Mouse (Mus musculus) MEL (cell line): ENCODE data around the gene Ddi2. TPM values are rescaled to one million over a fixed set of nuclear protein-coding genes. Genes with fewer than 3 reads are reported as not detected.

Experiments
- DNase-seq: peaks from one replicate; pipeline ENCODE4 v3.0.0; 2011; ENCODE audit warnings: low read depth, low spot score
- H3K27ac ChIP-seq: 2 replicates; pipeline ENCODE4 v1.5.1; 2012; ENCODE audit warnings: low read depth, mild to moderate bottlenecking, control low read depth, low read length, moderate library complexity; ENCODE audit not compliant: control insufficient read depth
- H3K27me3 ChIP-seq, 2 experiments: fragments of 150-350 bp in 1 of 2; sonication (generic) in 1 of 2; 2 replicates each; pipeline ENCODE4 v1.6.1; 2012; ENCODE audit warnings: low read length in 2 of 2, mild to moderate bottlenecking in 2 of 2, improper control_type of control experiment in 1 of 2, moderate library complexity in 1 of 2; ENCODE audit not compliant: insufficient read depth in 2 of 2, control insufficient read depth in 1 of 2
- H3K36me3 ChIP-seq, 2 experiments: 2 replicates each; pipeline ENCODE4 v1.6.1; 2012 to 2014; ENCODE audit warnings: low read length in 2 of 2, improper control_type of control experiment in 1 of 2, inconsistent platforms in 1 of 2, mild to moderate bottlenecking in 1 of 2; ENCODE audit not compliant: insufficient read depth in 2 of 2, control insufficient read depth in 1 of 2
- H3K4me1 ChIP-seq, 2 experiments: fragments of 150-350 bp in 1 of 2; sonication (generic) in 1 of 2; 2 replicates each; pipeline ENCODE4 v1.6.1; 2012; ENCODE audit warnings: low read length in 2 of 2, improper control_type of control experiment in 1 of 2, mild to moderate bottlenecking in 1 of 2; ENCODE audit not compliant: insufficient read depth in 2 of 2, control insufficient read depth in 1 of 2
- H3K4me3 ChIP-seq, 2 experiments: fragments of 150-350 bp in 1 of 2; sonication (generic) in 1 of 2; 2 replicates each; pipeline ENCODE4 v1.5.1; 2012; ENCODE audit warnings: low read depth in 2 of 2, low read length in 2 of 2, mild to moderate bottlenecking in 2 of 2, moderate library complexity in 2 of 2, control low read depth in 1 of 2, improper control_type of control experiment in 1 of 2; ENCODE audit not compliant: control insufficient read depth in 1 of 2, insufficient read depth in 1 of 2
- H3K79me2 ChIP-seq: 2 replicates; pipeline ENCODE4 v1.6.1; 2012; ENCODE audit warnings: mild to moderate bottlenecking, low read length, moderate library complexity; ENCODE audit not compliant: control insufficient read depth, poor library complexity, insufficient read depth
- H3K9ac ChIP-seq: 2 replicates; pipeline ENCODE4 v1.6.1; 2012; ENCODE audit warnings: low read depth, mild to moderate bottlenecking, control low read depth, low read length, moderate library complexity; ENCODE audit not compliant: control insufficient read depth, poor library complexity, severe bottlenecking
- H3K9me3 ChIP-seq: fragments of 150-350 bp; sonication (generic); replicated peaks from 2 replicates; pipeline ENCODE4 v1.6.1; 2012; ENCODE audit warnings: mild to moderate bottlenecking, low read length, improper control_type of control experiment, moderate library complexity; ENCODE audit not compliant: insufficient read depth
- CHD1 ChIP-seq: IDR thresholded peaks from 2 replicates; pipeline ENCODE4 v1.6.1; 2012; ENCODE audit warnings: low read depth, mild to moderate bottlenecking, inconsistent platforms, low read length, improper control_type of control experiment
- E2F4 ChIP-seq: IDR thresholded peaks from 2 replicates; pipeline ENCODE4 v1.6.1; 2011; ENCODE audit warnings: low read depth, low read length, improper control_type of control experiment, borderline replicate concordance
- HCFC1 ChIP-seq: IDR thresholded peaks from 2 replicates; pipeline ENCODE4 v1.6.1; 2012; ENCODE audit warnings: low read depth, mild to moderate bottlenecking, inconsistent platforms, low read length, improper control_type of control experiment, moderate library complexity
- POLR2AphosphoS2 ChIP-seq: IDR thresholded peaks from 2 replicates; pipeline ENCODE4 v1.6.1; 2011; ENCODE audit warnings: low read length, improper control_type of control experiment
- POLR2AphosphoS5 ChIP-seq: IDR thresholded peaks from 2 replicates; pipeline ENCODE4 v1.6.1; 2012; ENCODE audit warnings: low read depth, borderline replicate concordance, mild to moderate bottlenecking, inconsistent platforms, low read length, moderate library complexity, mixed read lengths
- RCOR1 ChIP-seq: IDR thresholded peaks from 2 replicates; pipeline ENCODE4 v1.6.1; 2012; ENCODE audit warnings: low read depth, mild to moderate bottlenecking, inconsistent platforms, low read length, improper control_type of control experiment
- SIN3A ChIP-seq: IDR thresholded peaks from 2 replicates; pipeline ENCODE4 v1.6.1; 2012; ENCODE audit warnings: low read length, improper control_type of control experiment, inconsistent platforms
- SMC3 ChIP-seq: IDR thresholded peaks from 2 replicates; pipeline ENCODE4 v1.6.1; 2011; ENCODE audit warnings: low read depth, low read length, improper control_type of control experiment
- TAL1 ChIP-seq: IDR thresholded peaks from 2 replicates; pipeline ENCODE4 v1.6.1; 2012; ENCODE audit warnings: mild to moderate bottlenecking, inconsistent platforms, low read length, moderate library complexity, mixed read lengths
- ZKSCAN1 ChIP-seq: IDR thresholded peaks from 2 replicates; pipeline ENCODE4 v1.6.1; 2012; ENCODE audit warnings: low read depth, mild to moderate bottlenecking, inconsistent platforms, low read length, improper control_type of control experiment, moderate library complexity
- ZMIZ1 ChIP-seq: IDR thresholded peaks from 2 replicates; pipeline ENCODE4 v1.6.1; 2012; ENCODE audit warnings: low read depth, mild to moderate bottlenecking, inconsistent platforms, low read length, improper control_type of control experiment, moderate library complexity
- polyA plus RNA-seq, 2 experiments: library from polyadenylated mRNA; stranded (reverse) in 1 of 2; unstranded in 1 of 2; fragments of >175 nt in 1 of 2; fragments of >200 nt in 1 of 2; gene quantifications; 2 replicates each; pipeline versions ENCODE4 v1.2.1 to v1.2.4; 2012; ENCODE audit warnings: low replicate concordance in 2 of 2, low read depth in 1 of 2; ENCODE audit not compliant: insufficient read length in 2 of 2, insufficient read depth in 1 of 2, missing spikeins in 1 of 2
- total RNA-seq: library from RNA; depleted of rRNA; stranded (reverse); fragments of 300-350 nt; gene quantifications from 2 replicates; pipeline ENCODE4 v1.2.3, GENCODE M21; 2012

The Ddi2 gene
- total and polyA plus RNA-seq, 3 experiments: 40.7 to 42.8 TPM; not detected in 1

DNA sequence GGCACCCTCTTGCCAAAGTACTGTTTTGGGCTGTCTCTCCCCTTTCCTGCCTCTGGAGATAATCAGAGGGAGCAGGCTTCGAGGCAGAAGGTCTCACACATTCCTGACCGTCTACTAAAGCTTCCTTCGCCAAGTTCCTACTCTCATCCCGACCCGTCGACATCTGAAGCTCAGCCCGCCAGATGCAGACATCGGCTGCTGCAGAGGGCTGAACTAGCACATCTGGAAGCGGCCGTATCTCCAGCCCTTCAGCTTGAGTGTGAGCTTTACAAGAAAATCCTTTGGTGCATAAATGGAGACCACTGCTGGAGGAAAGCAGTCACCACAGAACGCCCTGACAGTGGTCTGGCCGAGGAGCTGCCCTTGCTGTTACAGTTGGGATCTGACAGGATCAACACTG is 42.3 kb downstream of the Ddi2 start:
- Histone ChIP-seq H3K79me2 (0 out of 2 replicates have a peak, but pooled peaks cover 2% of the 10 kb centered on the region), H3K4me3 (no peak overlapping the region), H3K9me3 (no peaks in the 10 kb centered on the region), H3K27ac (no peak overlapping the region), H3K9ac (no peak overlapping the region), H3K27me3 (no peaks in the 10 kb centered on the region), H3K36me3 (peaks cover 3 to 12% of the 10 kb centered on the region in 2 experiments), H3K4me1 (peaks cover 0 to 12% of the 10 kb centered on the region in 2 experiments; a peak in 3 of 4 replicates)
- TF ChIP-seq TAL1 (no peak), SMC3 (no peak), CHD1 (no peak), E2F4 (no peak), SIN3A (no peak), ZKSCAN1 (no peak), POLR2AphosphoS5 (no peak), HCFC1 (no peak)
- no peak for DNase-seq

DNA sequence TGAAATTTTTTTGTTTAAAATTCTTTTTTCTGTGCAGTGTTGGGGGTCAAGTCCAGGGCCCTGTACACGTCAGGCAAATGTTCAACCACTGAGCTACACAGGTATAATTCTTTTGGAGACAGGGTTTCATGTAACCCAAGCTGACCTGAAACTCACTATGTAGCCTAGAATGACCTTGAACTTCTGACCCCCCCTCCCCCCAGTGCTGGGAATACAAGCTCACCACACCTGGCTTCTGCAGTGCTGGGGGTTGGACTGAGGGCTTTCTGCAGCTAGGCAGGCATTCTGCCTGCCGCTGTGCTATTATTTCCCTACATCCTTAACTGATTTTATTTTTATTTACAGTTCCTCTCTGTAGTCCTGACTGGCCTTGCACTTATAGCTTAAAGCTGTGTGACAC is 44.2 kb downstream of the Ddi2 start:
- H3K9ac ChIP-seq: no peak overlapping the region
- H3K27ac ChIP-seq: no peak overlapping the region
- peaks cover 4 to 13% of the 10 kb centered on the region in 2 experiments; a peak in 3 of 4 replicates for H3K4me1 ChIP-seq
- H3K27me3 ChIP-seq: no peaks in the 10 kb centered on the region
- H3K79me2 ChIP-seq: 0 out of 2 replicates have a peak, but pooled peaks cover 2% of the 10 kb centered on the region
- DNase-seq: no peak
- no peaks in the 10 kb centered on the region for H3K9me3 ChIP-seq
- no peak overlapping the region for H3K4me3 ChIP-seq
- H3K36me3 ChIP-seq: peaks cover 0 to 16% of the 10 kb centered on the region in 2 experiments; a peak in 3 of 4 replicates
- TF ChIP-seq HCFC1: no peak
- no peak for TF ChIP-seq RCOR1
- TF ChIP-seq POLR2AphosphoS2: 0 out of 2 replicates have a peak, but pooled peaks have one; percentile 40
- TF ChIP-seq, all 39 proteins: peak for 1

DNA sequence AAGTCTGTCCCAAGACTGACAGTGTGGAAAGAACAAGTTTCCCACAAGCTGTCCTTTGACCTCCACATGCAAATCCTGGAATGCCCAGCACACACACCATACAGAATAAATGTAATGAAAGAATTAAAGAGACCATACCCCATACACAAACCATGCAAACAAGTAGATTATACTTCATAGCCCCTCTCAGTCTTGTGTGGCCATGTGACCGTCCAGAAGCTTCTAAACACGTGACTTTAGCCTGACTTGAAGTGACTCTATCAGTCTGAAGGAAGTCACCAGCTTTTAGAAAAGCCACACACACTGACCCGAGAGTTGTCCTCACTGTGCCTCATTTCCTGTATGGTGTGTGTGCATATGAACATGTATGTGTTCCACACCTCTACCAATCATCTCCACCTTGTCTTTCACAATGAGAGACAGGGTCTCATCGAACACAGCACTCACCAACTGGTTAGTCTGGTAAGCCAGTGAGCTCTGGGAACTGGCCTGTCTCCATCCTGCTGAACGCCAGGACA is 46.7 kb downstream of the Ddi2 start:
- Histone ChIP-seq H3K27me3 (no peaks in the 10 kb centered on the region), H3K9me3 (no peaks in the 10 kb centered on the region), H3K36me3 (peaks cover 0 to 14% of the 10 kb centered on the region in 2 experiments; a peak in 3 of 4 replicates), H3K4me1 (peaks cover 4 to 13% of the 10 kb centered on the region in 2 experiments; a peak in 3 of 4 replicates), H3K9ac (no peak overlapping the region), H3K4me3 (no peak overlapping the region), H3K27ac (no peak overlapping the region), H3K79me2 (no peaks in the 10 kb centered on the region)
- no peak for DNase-seq
- no peak for TF ChIP-seq ZMIZ1
